Mouse (Mus musculus): ENCODE results near the gene Tdp1.

GRCm38 (mm10) chr12:100001910-100002309 is 117.6 kb downstream of the Tdp1 start:
- no peak for TF ChIP-seq CTCF (IDR thresholded peaks at IDR 0.05; ENCODE audit: low read depth, low read length)
- TF ChIP-seq GATA2 (IDR thresholded peaks at IDR 0.05; ENCODE audit: borderline replicate concordance, low read depth, low read length): no peak
- no peak for TF ChIP-seq TAL1 (conservative IDR thresholded peaks at IDR 0.05; ENCODE audit: low read depth, low read length)
- no peak for TF ChIP-seq POLR2AphosphoS5 (IDR thresholded peaks at IDR 0.05; ENCODE audit: insufficient replicate concordance, low read depth, low read length)
- TF ChIP-seq GATA1 (IDR thresholded peaks at IDR 0.05; ENCODE audit: borderline replicate concordance, low read length): no peak

All from G1E (cell line).